Mouse (Mus musculus) left cerebral cortex, postnatal 25 days (tissue): ENCODE measurements around the gene Hist1h4a. TPM values are rescaled to one million over a fixed set of nuclear protein-coding genes. Genes with fewer than 3 reads are reported as not detected.
"Not testable (repeated sequence)": the region's sequence is repeated elsewhere in the genome, so short reads cannot be mapped to it uniquely, and the experiment has no call there.

Source experiments
- DNase-seq, 2 experiments: peaks; one replicate each; pipeline ENCODE4 v3.0.0; 2022; ENCODE audit warnings: low spot score in 2 of 2, mixed read lengths in 1 of 2
- intact Hi-C: fragments of 180-260 bp; cut with DNase I; formaldehyde crosslinking; loops from one replicate; pipeline ENCODE4 v1.15.1; 2025
- total RNA-seq, 2 experiments: library from RNA; stranded (reverse); gene quantifications; 2 replicates each; pipeline ENCODE4 v1.2.3; 2021

Gene Hist1h4a
- total RNA-seq, 2 experiments from 2014 or later, result 47.0 to 58.8 TPM

GRCm38 (mm10) chr13:23746201-23747080, 14.6 kb downstream of the Hist1h4a start, which contains the start of gene Hist1h2bb:
TSS of gene Hist1h2bb (plus strand) at chr13:23746734.
- intact Hi-C loops, result not testable (repeated sequence)
- peak; percentile 85 to 96 for DNase-seq

GRCm38 (mm10) chr13:23745381-23746161, 15.5 kb downstream of the Hist1h4a start, which contains the start of gene Hist1h3c:
TSS of gene Hist1h3c (minus strand) at chr13:23745602.
- intact Hi-C loops, result no loop called here
- peak; percentile 86 to 90 for DNase-seq

GRCm38 (mm10) chr13:23744421-23745380, 16.3 kb downstream of the Hist1h4a start:
- intact Hi-C loops, result loop anchor here (5.0 kb wide), 1 partner anchor 162 kb away; the partner anchor contains the start of gene Hist1h4d
- DNase-seq, result no peak

GRCm38 (mm10) chr13:23743963-23744362, 17.1 kb downstream of the Hist1h4a start:
- intact Hi-C loops, result loop anchor here (5.0 kb wide), 1 partner anchor 162 kb away; the partner anchor contains the start of gene Hist1h4d
- DNase-seq, result no peak

GRCm38 (mm10) chr13:23743215-23743614, 17.8 kb downstream of the Hist1h4a start:
- intact Hi-C loops, result loop anchor here (5.0 kb wide), 1 partner anchor 161 kb away; the partner anchor contains the start of gene Hist1h4d
- no peak for DNase-seq

- intact Hi-C loops, result loop anchor here (5.0 kb wide), 1 partner anchor 160 kb away; the partner anchor contains the start of gene Hist1h4d
Measured at GRCm38 (mm10) chr13:23742007-23742406, 19.0 kb downstream of the Hist1h4a start.

GRCm38 (mm10) chr13:23740910-23741309, 20.1 kb downstream of the Hist1h4a start:
- intact Hi-C loops, result loop anchor here (5.0 kb wide), 1 partner anchor 159 kb away; the partner anchor contains the start of gene Hist1h4d
- DNase-seq, result no peak

More at GRCm38 (mm10) chr13:23742007-23742406, 19.0 kb downstream of the Hist1h4a start:
- DNase-seq, result no peak

GRCm38 (mm10) chr13:23740256-23740840, 20.7 kb downstream of the Hist1h4a start:
- no peak for DNase-seq

GRCm38 (mm10) chr13:23739922-23740252, 21.1 kb downstream of the Hist1h4a start:
- intact Hi-C loops, result loop anchor here (2.0 to 5.0 kb wide), 3 partner anchors 115 to 208 kb away; partner anchors contain the start of genes Hist1h2af, Hist1h4d and Hist1h4h

More at GRCm38 (mm10) chr13:23740256-23740840, 20.7 kb downstream of the Hist1h4a start:
- intact Hi-C loops, result loop anchor here (5.0 kb wide), 1 partner anchor 158 kb away; the partner anchor contains the start of gene Hist1h4d

GRCm38 (mm10) chr13:23739069-23739921, 21.7 kb downstream of the Hist1h4a start:
- intact Hi-C loops, result loop anchor here (2.0 to 5.0 kb wide), 2 partner anchors 114 to 207 kb away; partner anchors contain the start of genes Hist1h2af and Hist1h4h
- peak; percentile 94 to 99 for DNase-seq

More at GRCm38 (mm10) chr13:23739922-23740252, 21.1 kb downstream of the Hist1h4a start:
- DNase-seq, result no peak

- DNase-seq, result peak; percentile 92 to 94
- intact Hi-C loops, result loop anchor here (1.0 to 5.0 kb wide), 3 partner anchors 40 to 206 kb away; partner anchors contain the start of genes Hist1h2af, Hist1h4c and Hist1h4h
Measured at GRCm38 (mm10) chr13:23738677-23739068, 22.4 kb downstream of the Hist1h4a start, which contains the start of gene Hist1h1c. TSS of gene Hist1h1c (plus strand) at chr13:23738808.

GRCm38 (mm10) chr13:23738041-23738440, 23.0 kb downstream of the Hist1h4a start:
- intact Hi-C loops, result loop anchor here (1.0 to 5.0 kb wide), 3 partner anchors 40 to 206 kb away; partner anchors contain the start of genes Hist1h2af, Hist1h4c and Hist1h4h
- no peak for DNase-seq

- no peak for DNase-seq
- intact Hi-C loops, result loop anchor here (5.0 kb wide), 1 partner anchor 205 kb away; the partner anchor contains the start of genes Hist1h2af and Hist1h4h
Measured at GRCm38 (mm10) chr13:23737091-23737490, 23.9 kb downstream of the Hist1h4a start.

- intact Hi-C loops, result loop anchor here (1.0 kb wide), 1 partner anchor 31 kb away; no protein-coding TSS in a partner anchor
Measured at GRCm38 (mm10) chr13:23732156-23732804, 28.8 kb downstream of the Hist1h4a start.

GRCm38 (mm10) chr13:23730479-23730878, 30.6 kb downstream of the Hist1h4a start:
- no peak for DNase-seq
- intact Hi-C loops, result no loop called here

More at GRCm38 (mm10) chr13:23732156-23732804, 28.8 kb downstream of the Hist1h4a start:
- peak; percentile 44 to 51 for DNase-seq

- intact Hi-C loops, result no loop called here
- no peak for DNase-seq
Measured at GRCm38 (mm10) chr13:23729706-23730105, 31.3 kb downstream of the Hist1h4a start.
